Mouse (Mus musculus) liver, embryonic 14.5 days (tissue): ENCODE results near the gene Nhs.

Experiments
- CTCF ChIP-seq: IDR thresholded peaks from 2 replicates; pipeline ENCODE4 v1.5.1; 2016; ENCODE audit warnings: antibody characterized with exemption, low read depth, control low read depth
- EP300 ChIP-seq: IDR thresholded peaks from 2 replicates; pipeline ENCODE4 v1.6.1; 2016; ENCODE audit warnings: antibody characterized with exemption, low read depth

DNA sequence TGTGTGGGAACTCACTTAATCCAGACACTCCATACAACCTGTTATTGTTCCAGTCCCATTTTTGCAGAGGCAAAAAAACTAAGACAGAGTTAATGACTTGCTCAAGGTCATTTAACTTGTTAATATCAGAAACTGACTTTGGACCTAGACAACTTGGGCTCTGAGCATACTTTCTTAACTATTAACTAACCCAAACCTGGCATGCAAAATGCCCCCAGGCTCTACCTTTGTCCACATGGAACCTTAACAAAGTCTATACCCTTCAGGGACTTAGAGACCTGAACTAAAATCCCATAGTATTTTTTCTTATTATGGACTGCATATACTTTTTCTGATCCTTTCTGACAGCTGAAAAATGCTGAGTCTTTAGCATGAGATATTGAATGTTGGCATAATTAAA is 179.6 kb downstream of the Nhs start:
- TF ChIP-seq CTCF (no peak), EP300 (no peak)
